Mouse (Mus musculus) lung, embryonic 14.5 days (tissue): ENCODE measurements around the gene Lect2. TPM values are rescaled to one million over a fixed set of nuclear protein-coding genes. Genes with fewer than 3 reads are reported as not detected.

Experiments
- ATAC-seq: fragments of 200-750 bp; cut with Nextera tagmentation; 2 replicates; pipeline ENCODE4 v1.8.0; 2017; ENCODE audit warnings: mild to moderate bottlenecking, moderate TSS enrichment, moderate library complexity; ENCODE audit not compliant: insufficient read depth
- DNase-seq: peaks from one replicate; pipeline ENCODE4 v3.0.0-alpha.2; 2015
- H3K27ac ChIP-seq: fragments of 300-500 bp; sonication (generic); 2 replicates; pipeline ENCODE4 v1.5.1; 2014; ENCODE audit warnings: low read depth, mild to moderate bottlenecking, moderate library complexity
- H3K27me3 ChIP-seq: fragments of 300-500 bp; sonication (generic); 2 replicates; pipeline ENCODE4 v1.6.1; 2014; ENCODE audit warnings: low read length, control low read depth; ENCODE audit not compliant: insufficient read depth
- H3K36me3 ChIP-seq: fragments of 300-500 bp; sonication (generic); 2 replicates; pipeline ENCODE4 v1.6.1; 2014; ENCODE audit warnings: control low read depth; ENCODE audit not compliant: insufficient read depth
- H3K4me1 ChIP-seq: fragments of 300-500 bp; sonication (generic); 2 replicates; pipeline ENCODE4 v1.6.1; 2014; ENCODE audit warnings: antibody characterized with exemption, control low read depth; ENCODE audit not compliant: insufficient read depth
- H3K4me2 ChIP-seq: fragments of 300-500 bp; sonication (generic); 2 replicates; pipeline ENCODE4 v1.6.1; 2014; ENCODE audit warnings: mild to moderate bottlenecking
- H3K4me3 ChIP-seq: fragments of 300-500 bp; sonication (generic); 2 replicates; pipeline ENCODE4 v1.5.1; 2014; ENCODE audit warnings: low read depth, low read length
- H3K9ac ChIP-seq: fragments of 300-500 bp; sonication (generic); 2 replicates; pipeline ENCODE4 v1.6.1; 2014
- H3K9me3 ChIP-seq: fragments of 300-500 bp; sonication (generic); 2 replicates; pipeline ENCODE4 v1.6.1; 2016; ENCODE audit warnings: low read depth, low read length, control low read depth
- CTCF ChIP-seq: IDR thresholded peaks from 2 replicates; pipeline ENCODE4 v1.5.1; 2016; ENCODE audit warnings: antibody characterized with exemption, low read depth
- WGBS: fragments of 180-500 bp; shearing (Covaris S2); extraction: QIAGEN DNeasy Blood & Tissue Kit; methylation state at CpG from one replicate; pipeline ENCODE4 v1.1.7; 2014; 5-methylcytosine and 5-hydroxymethylcytosine counted together
- polyA plus RNA-seq: library from polyadenylated mRNA; unstranded; fragments of >200 nt; fragmentation: Nextera tagmentation; extraction: Ambion mirVana; gene quantifications from 2 replicates; pipeline ENCODE4 v1.2.1, GENCODE M21; 2014

Gene Lect2
- polyA plus RNA-seq, 1 experiment from 2014 or later = not detected

DNA sequence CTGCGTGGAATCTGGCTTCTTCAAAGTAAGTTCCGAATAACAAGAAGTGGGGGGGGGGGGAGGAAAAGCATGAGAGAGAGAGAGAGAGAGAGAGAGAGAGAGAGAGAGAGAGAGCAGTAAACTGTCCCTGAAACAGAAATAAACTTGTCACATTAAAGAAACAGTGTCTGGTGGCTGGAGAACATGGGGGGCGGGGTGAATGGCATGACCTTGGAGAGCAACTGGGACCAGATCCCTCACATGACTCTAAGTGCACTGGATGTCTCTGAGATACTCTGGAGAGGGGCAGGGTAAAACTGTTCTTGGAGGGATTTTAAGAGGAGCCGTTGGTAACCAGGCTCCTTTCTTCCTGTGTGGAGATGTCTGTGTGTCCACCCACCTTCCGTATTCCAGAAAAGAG is 41.9 kb upstream of the Lect2 start:
- WGBS = 37% methylated on average over 5 of the region's 5 CpGs
- peaks cover 58% of the 10 kb centered on the region for H3K4me1 ChIP-seq

DNA sequence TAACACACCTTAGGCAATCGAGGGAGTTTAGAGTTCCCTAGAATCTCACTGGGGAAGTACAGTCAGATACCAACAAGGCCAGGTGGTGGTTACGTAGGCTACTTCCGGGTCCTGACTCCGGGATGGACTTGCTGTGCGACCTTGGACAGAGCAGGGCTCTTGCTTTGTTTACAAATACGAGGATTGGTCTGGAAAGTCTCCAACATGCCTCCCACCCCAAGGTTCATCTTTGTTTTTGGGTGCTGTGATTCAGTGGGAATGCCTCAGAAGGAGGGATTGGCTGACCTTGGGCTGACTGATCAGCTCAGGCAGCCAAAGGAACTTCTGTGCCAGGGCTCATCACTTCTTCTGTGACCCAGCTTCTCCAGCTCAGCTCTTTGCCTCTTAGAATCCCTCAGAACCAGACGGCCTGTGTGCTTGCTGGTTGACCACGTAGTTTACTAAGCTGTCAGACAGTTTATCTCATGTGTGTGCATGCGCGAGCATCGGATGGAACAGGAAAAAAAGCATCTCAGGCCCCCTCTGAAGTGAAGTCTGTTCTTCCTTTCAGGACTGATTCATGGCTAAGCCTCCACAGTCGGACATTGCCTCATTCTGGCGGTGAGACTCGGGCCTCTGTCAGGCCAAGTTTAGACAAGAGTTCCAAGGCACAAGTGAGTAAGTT is 40.3 kb upstream of the Lect2 start:
- Histone ChIP-seq H3K27ac (peak overlapping the region; percentile 87), H3K9me3 (no peaks in the 10 kb centered on the region), H3K27me3 (no peaks in the 10 kb centered on the region), H3K4me1 (peaks cover 51% of the 10 kb centered on the region), H3K36me3 (no peaks in the 10 kb centered on the region), H3K9ac (no peak overlapping the region), H3K4me3 (no peak overlapping the region), H3K4me2 (no peak overlapping the region; the same call in 1 of the 2 replicates)
- 39% methylated on average over 14 of the region's 14 CpGs for WGBS
- no peak for TF ChIP-seq CTCF
- DNase-seq (peak; percentile 74), ATAC-seq (peak; percentile 22)

More for the DNA sequence above, 41.9 kb upstream of the Lect2 start:
- H3K36me3 ChIP-seq = no peaks in the 10 kb centered on the region
- DNase-seq = peak; percentile 67
- H3K9ac ChIP-seq = no peak overlapping the region
- no peaks in the 10 kb centered on the region for H3K27me3 ChIP-seq
- ATAC-seq = peak; percentile 13; the same call in 1 of the 2 replicates
- no peaks in the 10 kb centered on the region for H3K9me3 ChIP-seq
- H3K27ac ChIP-seq = peak overlapping the region; percentile 56; the same call in 1 of the 2 replicates
- no peak for TF ChIP-seq CTCF
- H3K4me2 ChIP-seq = no peak overlapping the region
- H3K4me3 ChIP-seq = no peak overlapping the region

DNA sequence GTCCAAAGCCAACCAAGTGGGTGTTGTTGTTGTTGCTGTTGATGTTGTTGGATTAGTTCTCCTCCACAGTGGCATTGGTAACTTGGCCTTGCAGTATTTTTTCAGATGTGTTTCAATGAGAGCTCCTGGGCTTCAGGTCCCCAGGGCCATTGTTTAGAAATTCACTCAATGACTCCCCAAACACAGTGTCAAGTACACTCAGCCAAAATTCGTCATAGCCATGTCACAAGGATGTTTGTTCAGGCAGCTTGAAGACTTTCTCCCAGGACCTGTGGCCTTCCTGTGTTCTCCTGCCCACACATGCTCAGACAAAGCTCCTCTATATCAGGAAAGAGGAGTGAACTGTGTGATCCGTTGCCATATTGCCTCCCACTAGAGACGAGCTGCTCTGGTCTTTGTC is 37.7 kb upstream of the Lect2 start:
- Histone ChIP-seq H3K9ac (no peak overlapping the region), H3K27ac (no peak overlapping the region), H3K4me1 (peaks cover 45% of the 10 kb centered on the region), H3K27me3 (no peaks in the 10 kb centered on the region), H3K36me3 (no peaks in the 10 kb centered on the region), H3K4me3 (no peak overlapping the region), H3K4me2 (no peak overlapping the region), H3K9me3 (no peaks in the 10 kb centered on the region)
- WGBS = 44% methylated on average over 3 of the region's 3 CpGs
- ATAC-seq (no peak), DNase-seq (no peak)
- no peak for TF ChIP-seq CTCF

DNA sequence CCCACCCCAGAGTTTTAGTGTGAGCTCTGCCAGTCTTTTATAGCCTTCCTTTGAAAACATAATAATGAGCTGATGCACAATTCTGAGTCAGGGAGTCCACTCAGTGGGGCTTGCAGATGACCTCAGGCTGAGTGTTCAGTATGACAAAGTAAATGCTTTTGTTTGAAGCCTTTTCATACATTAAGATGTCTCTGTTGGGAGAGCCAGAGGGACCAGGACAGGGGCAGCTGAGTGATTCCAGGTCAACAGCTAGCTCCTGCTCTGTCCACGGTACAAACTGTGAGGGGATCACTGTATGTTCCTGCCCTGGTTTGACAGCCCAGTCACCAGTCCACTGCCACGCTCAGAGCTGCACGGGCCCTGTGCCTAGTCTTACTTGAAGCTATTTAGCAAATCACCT is 34.4 kb upstream of the Lect2 start:
- TF ChIP-seq CTCF = no peak
- peak overlapping the region; percentile 98 for H3K27ac ChIP-seq
- DNase-seq (peak; percentile 73), ATAC-seq (peak; percentile 44)
- H3K9ac ChIP-seq = no peak overlapping the region
- no peaks in the 10 kb centered on the region for H3K9me3 ChIP-seq
- peaks cover 26% of the 10 kb centered on the region for H3K4me1 ChIP-seq
- H3K4me2 ChIP-seq = no peak overlapping the region
- H3K4me3 ChIP-seq = no peak overlapping the region
- no peaks in the 10 kb centered on the region for H3K27me3 ChIP-seq
- H3K36me3 ChIP-seq = no peaks in the 10 kb centered on the region
- WGBS = 24% methylated on average over 3 of the region's 3 CpGs

DNA sequence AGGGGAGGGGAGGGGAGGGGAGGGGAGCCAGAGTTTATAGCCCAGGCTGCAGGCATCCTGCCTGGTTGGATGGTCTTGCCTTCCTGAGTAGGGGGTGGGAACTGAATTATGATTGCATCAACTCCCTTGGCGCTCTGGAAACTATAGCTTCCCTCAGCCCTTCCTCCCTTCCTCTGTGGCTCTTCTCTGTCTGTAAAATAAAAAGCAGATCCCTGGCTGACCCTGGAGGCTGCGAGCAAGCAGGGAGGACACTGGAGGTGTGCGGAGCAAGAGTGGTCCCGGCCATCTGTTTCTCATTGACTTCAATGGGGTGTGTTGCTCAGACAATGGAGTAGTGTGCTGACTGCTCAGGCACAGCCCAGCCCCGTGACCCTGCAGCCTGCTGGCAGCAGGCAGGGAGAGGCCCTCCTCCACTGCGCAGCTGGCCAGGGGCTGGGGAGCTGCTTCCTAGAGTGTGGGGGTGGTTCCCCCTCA is 33.7 kb upstream of the Lect2 start:
- H3K9me3 ChIP-seq = no peaks in the 10 kb centered on the region
- peaks cover 26% of the 10 kb centered on the region for H3K4me1 ChIP-seq
- TF ChIP-seq CTCF = no peak
- peak overlapping the region; percentile 49 for H3K4me2 ChIP-seq
- DNase-seq = peak; percentile 89
- 0% methylated on average over 6 of the region's 6 CpGs for WGBS
- peak; percentile 98 for ATAC-seq
- peak overlapping the region; percentile 38; the same call in 1 of the 2 replicates for H3K9ac ChIP-seq
- 0 out of 2 replicates have a peak overlapping the region, but pooled peaks have one; percentile 8 for H3K4me3 ChIP-seq
- peak overlapping the region; percentile 98 for H3K27ac ChIP-seq
- H3K36me3 ChIP-seq = no peaks in the 10 kb centered on the region
- H3K27me3 ChIP-seq = no peaks in the 10 kb centered on the region

DNA sequence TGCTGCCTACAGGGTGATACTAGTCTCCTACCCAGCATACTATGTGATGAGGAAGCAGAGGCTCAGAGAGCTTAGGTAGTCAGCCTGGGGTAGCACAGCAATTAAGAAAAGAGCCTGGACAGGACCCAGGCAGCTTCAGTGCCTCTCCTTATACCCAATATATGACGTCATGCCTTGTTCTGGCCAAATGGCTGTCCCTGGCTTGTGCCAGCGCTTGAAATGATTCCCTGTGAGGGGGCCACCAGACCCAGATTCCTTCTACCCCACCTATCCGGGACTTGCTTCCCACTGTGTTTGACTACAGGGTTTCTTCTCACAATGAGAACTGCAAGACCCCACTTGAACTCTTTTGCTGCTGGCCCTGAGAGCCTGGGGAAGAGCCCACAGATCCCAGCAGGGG is 33.2 kb upstream of the Lect2 start:
- Histone ChIP-seq H3K4me3 (no peak overlapping the region), H3K9ac (no peak overlapping the region), H3K27me3 (no peaks in the 10 kb centered on the region), H3K4me1 (peaks cover 26% of the 10 kb centered on the region), H3K27ac (peak overlapping the region; percentile 98), H3K4me2 (peak overlapping the region; percentile 33), H3K9me3 (no peaks in the 10 kb centered on the region), H3K36me3 (no peaks in the 10 kb centered on the region)
- WGBS = 4% methylated on average over 3 of the region's 3 CpGs
- DNase-seq = peak; percentile 57
- TF ChIP-seq CTCF = no peak
- ATAC-seq = peak; percentile 4; the same call in 1 of the 2 replicates

DNA sequence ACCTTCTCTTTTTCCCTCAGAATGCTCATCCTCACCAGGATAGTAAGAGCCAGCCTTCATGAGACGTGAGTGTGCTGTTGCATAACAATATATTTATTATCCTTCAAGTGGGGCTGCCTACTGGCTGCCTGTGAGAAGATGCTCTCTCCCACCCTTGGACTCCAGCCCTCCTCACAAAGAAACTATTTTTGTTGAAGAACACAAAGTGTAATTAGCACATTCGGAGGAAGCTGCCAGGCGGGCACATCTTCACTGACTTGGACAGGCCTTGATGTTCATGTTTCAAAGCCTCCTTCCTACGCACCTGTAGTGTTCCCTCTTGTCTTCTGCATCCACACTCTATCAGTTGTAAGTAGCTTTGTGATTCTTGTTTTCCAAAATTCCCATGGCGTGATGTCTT is 32.1 kb upstream of the Lect2 start:
- H3K27ac ChIP-seq = no peak overlapping the region
- H3K4me3 ChIP-seq = no peak overlapping the region
- peaks cover 29% of the 10 kb centered on the region for H3K4me1 ChIP-seq
- H3K4me2 ChIP-seq = no peak overlapping the region
- H3K27me3 ChIP-seq = no peaks in the 10 kb centered on the region
- no peak overlapping the region for H3K9ac ChIP-seq
- WGBS = 73% methylated on average over 5 of the region's 5 CpGs
- no peaks in the 10 kb centered on the region for H3K36me3 ChIP-seq
- H3K9me3 ChIP-seq = no peaks in the 10 kb centered on the region
- no peak for DNase-seq
- no peak for ATAC-seq
- no peak for TF ChIP-seq CTCF
